Mouse (Mus musculus) liver, embryonic 14.5 days (tissue): ENCODE results near the gene Zfp365. TPM values are rescaled to one million over a fixed set of nuclear protein-coding genes. Genes with fewer than 3 reads are reported as not detected.

ENCODE experiments used
- ATAC-seq: fragments of 200-750 bp; cut with Nextera tagmentation; 2 replicates; pipeline ENCODE4 v1.8.0; 2017; ENCODE audit warnings: moderate number of reproducible peaks, mild to moderate bottlenecking, moderate library complexity; ENCODE audit not compliant: insufficient read depth
- DNase-seq, 3 experiments: peaks; one replicate each; pipeline ENCODE4 v3.0.0-alpha.2; 2012 to 2013; ENCODE audit warnings: low read depth in 3 of 3, low spot score in 3 of 3
- H3K27ac ChIP-seq: fragments of 300-500 bp; sonication (generic); 2 replicates; pipeline ENCODE4 v1.5.1; 2014; ENCODE audit warnings: moderate library complexity, mild to moderate bottlenecking, control low read depth, inconsistent platforms
- H3K27me3 ChIP-seq: fragments of 300-500 bp; sonication (generic); 2 replicates; pipeline ENCODE4 v1.6.1; 2014; ENCODE audit warnings: mild to moderate bottlenecking, low read length, moderate library complexity; ENCODE audit not compliant: control insufficient read depth, insufficient read depth
- H3K36me3 ChIP-seq: fragments of 300-500 bp; sonication (generic); replicated peaks from 2 replicates; pipeline ENCODE4 v1.6.1; 2014; ENCODE audit warnings: low read depth; ENCODE audit not compliant: control insufficient read depth, insufficient read depth
- H3K4me1 ChIP-seq, 2 experiments: fragments of 200-500 bp in 1 of 2; fragments of 300-500 bp in 1 of 2; sonication (generic) in 1 of 2; replicated peaks; 2 replicates each; pipeline ENCODE4 v1.6.1; 2012 to 2014; ENCODE audit warnings: antibody characterized with exemption in 1 of 2, inconsistent platforms in 1 of 2, low read length in 1 of 2; ENCODE audit not compliant: control insufficient read depth in 2 of 2, insufficient read depth in 2 of 2
- H3K4me2 ChIP-seq: fragments of 300-500 bp; sonication (generic); 2 replicates; pipeline ENCODE4 v1.6.1; 2014; ENCODE audit warnings: low read depth, mild to moderate bottlenecking, control low read depth, moderate library complexity
- H3K4me3 ChIP-seq, 2 experiments: fragments of 200-500 bp in 1 of 2; fragments of 300-500 bp in 1 of 2; sonication (generic) in 1 of 2; 2 replicates each; pipeline ENCODE4 v1.5.1; 2012 to 2014; ENCODE audit warnings: low read depth in 2 of 2, low read length in 2 of 2, mild to moderate bottlenecking in 2 of 2, control low read depth in 1 of 2, inconsistent platforms in 1 of 2, moderate library complexity in 1 of 2; ENCODE audit not compliant: insufficient read depth in 1 of 2
- H3K9ac ChIP-seq: fragments of 300-500 bp; sonication (generic); replicated peaks from 2 replicates; pipeline ENCODE4 v1.6.1; 2014; ENCODE audit warnings: mild to moderate bottlenecking, control low read depth, moderate library complexity
- H3K9me3 ChIP-seq: fragments of 300-500 bp; sonication (generic); 2 replicates; pipeline ENCODE4 v1.6.1; 2016; ENCODE audit warnings: low read length, mixed read lengths; ENCODE audit not compliant: control insufficient read depth
- CTCF ChIP-seq: IDR thresholded peaks from 2 replicates; pipeline ENCODE4 v1.5.1; 2016; ENCODE audit warnings: antibody characterized with exemption, low read depth, control low read depth
- EP300 ChIP-seq: IDR thresholded peaks from 2 replicates; pipeline ENCODE4 v1.6.1; 2016; ENCODE audit warnings: antibody characterized with exemption, low read depth
- WGBS: fragments of 180-500 bp; shearing (Covaris S2); extraction: QIAGEN DNeasy Blood & Tissue Kit; methylation state at CpG from one replicate; pipeline ENCODE4 v1.1.7; 2014; ENCODE audit not compliant: insufficient replicate concordance; 5-methylcytosine and 5-hydroxymethylcytosine counted together
- polyA plus RNA-seq, 2 experiments: library from polyadenylated mRNA; depleted of rRNA in 1 of 2; stranded (reverse) in 1 of 2; unstranded in 1 of 2; fragments of >200 nt; fragmentation: Nextera tagmentation in 1 of 2; extraction: Ambion mirVana in 1 of 2; gene quantifications; 2 replicates each; pipeline versions ENCODE4 v1.2.1 to v1.2.3; 2012 to 2014

The Zfp365 gene
- polyA plus RNA-seq, 2 experiments, result 0.01 to 0.03 TPM

GRCm38 (mm10) chr10:67862331-67862730 is 50.1 kb downstream of the Zfp365 start:
- 11% methylated on average over 7 of the region's 7 CpGs for WGBS
- Histone ChIP-seq H3K4me1 (no peaks in the 10 kb centered on the region), H3K36me3 (no peaks in the 10 kb centered on the region), H3K9me3 (no peaks in the 10 kb centered on the region), H3K4me3 (no peak overlapping the region), H3K9ac (no peak overlapping the region), H3K4me2 (no peak overlapping the region), H3K27me3 (no peaks in the 10 kb centered on the region), H3K27ac (no peak overlapping the region)
- TF ChIP-seq EP300 (no peak), CTCF (peak; percentile 50)
- DNase-seq (no peak), ATAC-seq (no peak)

GRCm38 (mm10) chr10:67858878-67859277 is 53.6 kb downstream of the Zfp365 start:
- WGBS, result 13% methylated on average over 8 of the region's 8 CpGs
- Histone ChIP-seq H3K9ac (no peak overlapping the region), H3K36me3 (no peaks in the 10 kb centered on the region), H3K27ac (no peak overlapping the region), H3K4me3 (no peak overlapping the region), H3K9me3 (no peaks in the 10 kb centered on the region), H3K4me2 (no peak overlapping the region), H3K4me1 (no peaks in the 10 kb centered on the region), H3K27me3 (no peaks in the 10 kb centered on the region)
- ATAC-seq, result no peak
- TF ChIP-seq CTCF, result peak; percentile 88
- TF ChIP-seq EP300, result no peak
- DNase-seq, result peak; percentile 26 to 33 (median 28)

GRCm38 (mm10) chr10:67857561-67857906 is 54.9 kb downstream of the Zfp365 start:
- Histone ChIP-seq H3K4me3 (no peak overlapping the region), H3K27ac (no peak overlapping the region), H3K27me3 (no peaks in the 10 kb centered on the region), H3K4me2 (no peak overlapping the region), H3K9ac (no peak overlapping the region), H3K36me3 (no peaks in the 10 kb centered on the region), H3K4me1 (no peaks in the 10 kb centered on the region), H3K9me3 (no peaks in the 10 kb centered on the region)
- DNase-seq, result no peak
- WGBS, result 49% methylated on average over 4 of the region's 4 CpGs
- ATAC-seq, result no peak
- no peak for TF ChIP-seq EP300
- no peak for TF ChIP-seq CTCF

- WGBS, result 62% methylated on average over 14 of the region's 14 CpGs
- no peak overlapping the region for H3K4me2 ChIP-seq
- H3K27ac ChIP-seq, result no peak overlapping the region
- H3K27me3 ChIP-seq, result no peaks in the 10 kb centered on the region
- no peaks in the 10 kb centered on the region for H3K9me3 ChIP-seq
- ATAC-seq (no peak), DNase-seq (no peak)
- no peaks in the 10 kb centered on the region for H3K4me1 ChIP-seq
- TF ChIP-seq CTCF, result no peak
- TF ChIP-seq EP300, result no peak
- H3K4me3 ChIP-seq, result no peak overlapping the region
- H3K36me3 ChIP-seq, result no peaks in the 10 kb centered on the region
- no peak overlapping the region for H3K9ac ChIP-seq
Measured at GRCm38 (mm10) chr10:67856791-67857560, 55.5 kb downstream of the Zfp365 start.

- Histone ChIP-seq H3K4me2 (no peak overlapping the region), H3K36me3 (no peaks in the 10 kb centered on the region), H3K27me3 (no peaks in the 10 kb centered on the region), H3K9me3 (no peaks in the 10 kb centered on the region), H3K4me1 (no peaks in the 10 kb centered on the region), H3K27ac (no peak overlapping the region), H3K4me3 (no peak overlapping the region), H3K9ac (no peak overlapping the region)
- ATAC-seq, result no peak
- TF ChIP-seq CTCF (no peak), EP300 (no peak)
- WGBS, result 46% methylated on average over 5 of the region's 5 CpGs
- no peak for DNase-seq
Measured at GRCm38 (mm10) chr10:67855760-67856159, 56.7 kb downstream of the Zfp365 start.
